Mouse (Mus musculus) stomach, postnatal 0 days (tissue): ENCODE measurements around the gene Smndc1. TPM values are rescaled to one million over a fixed set of nuclear protein-coding genes. Genes with fewer than 3 reads are reported as not detected.
A peak's percentile ranks its signal among the peaks of the same experiment; 100 is the strongest.

Experiments
- ATAC-seq: fragments of 200-750 bp; cut with Nextera tagmentation; 2 replicates; pipeline ENCODE4 v1.8.0; 2017; ENCODE audit not compliant: low FRiP score, low TSS enrichment
- DNase-seq: peaks from one replicate; pipeline ENCODE4 v3.0.0-alpha.2; 2016; ENCODE audit warnings: low spot score
- H3K27ac ChIP-seq: fragments of 300-500 bp; sonication (generic); replicated peaks from 2 replicates; pipeline ENCODE4 v1.5.1; 2014; ENCODE audit warnings: mild to moderate bottlenecking, control low read depth
- H3K27me3 ChIP-seq: fragments of 300-500 bp; sonication (generic); 2 replicates; pipeline ENCODE4 v1.6.1; 2014; ENCODE audit warnings: low read length; ENCODE audit not compliant: control insufficient read depth, insufficient read depth
- H3K36me3 ChIP-seq: fragments of 300-500 bp; sonication (generic); 2 replicates; pipeline ENCODE4 v1.6.1; 2014; ENCODE audit warnings: low read length, mixed read lengths; ENCODE audit not compliant: control insufficient read depth, insufficient read depth
- H3K4me1 ChIP-seq: fragments of 300-500 bp; sonication (generic); replicated peaks from 2 replicates; pipeline ENCODE4 v1.6.1; 2014; ENCODE audit warnings: antibody characterized with exemption; ENCODE audit not compliant: control insufficient read depth, insufficient read depth
- H3K4me2 ChIP-seq: fragments of 300-500 bp; sonication (generic); replicated peaks from 2 replicates; pipeline ENCODE4 v1.6.1; 2014; ENCODE audit warnings: low read depth, mild to moderate bottlenecking, control low read depth, moderate library complexity
- H3K4me3 ChIP-seq: fragments of 300-500 bp; sonication (generic); 2 replicates; pipeline ENCODE4 v1.5.1; 2014; ENCODE audit warnings: low read depth, low read length, control low read depth
- H3K9ac ChIP-seq: fragments of 300-500 bp; sonication (generic); 2 replicates; pipeline ENCODE4 v1.6.1; 2014; ENCODE audit warnings: mild to moderate bottlenecking, low read length, control low read depth, mixed read lengths
- H3K9me3 ChIP-seq: fragments of 300-500 bp; sonication (generic); 2 replicates; pipeline ENCODE4 v1.6.1; 2016; ENCODE audit warnings: low read length; ENCODE audit not compliant: control insufficient read depth
- CTCF ChIP-seq: IDR thresholded peaks from 2 replicates; pipeline ENCODE4 v1.5.1; 2016; ENCODE audit warnings: antibody characterized with exemption, low read depth, mild to moderate bottlenecking, moderate library complexity
- EP300 ChIP-seq: optimal IDR thresholded peaks from 2 replicates; pipeline ENCODE3; 2016; ENCODE audit warnings: antibody characterized with exemption
- WGBS: fragments of 180-500 bp; shearing (Covaris S2); extraction: QIAGEN DNeasy Blood & Tissue Kit; methylation state at CpG from one replicate; pipeline ENCODE4 v1.1.7; 2014; 5-methylcytosine and 5-hydroxymethylcytosine counted together
- polyA plus RNA-seq: library from polyadenylated mRNA; unstranded; fragments of >200 nt; fragmentation: Nextera tagmentation; extraction: Ambion mirVana; gene quantifications from 2 replicates; pipeline ENCODE4 v1.2.1, GENCODE M21; 2015

Gene Smndc1
- polyA plus RNA-seq, 1 experiment from 2014 or later, result 26.1 TPM

- H3K27me3 ChIP-seq, result no peaks in the 10 kb centered on the region
- no peak for DNase-seq
- H3K4me2 ChIP-seq, result no peak overlapping the region
- no peak for ATAC-seq
- H3K9me3 ChIP-seq, result no peaks in the 10 kb centered on the region
- H3K36me3 ChIP-seq, result no peaks in the 10 kb centered on the region; the same call in 1 of the 2 replicates
- no peak overlapping the region for H3K9ac ChIP-seq
- H3K4me3 ChIP-seq, result no peak overlapping the region
- H3K27ac ChIP-seq, result no peak overlapping the region
- no peaks in the 10 kb centered on the region for H3K4me1 ChIP-seq
- WGBS, result 75% methylated on average over 16 of the region's 16 CpGs
- TF ChIP-seq CTCF (no peak), EP300 (no peak)
Measured at GRCm38 (mm10) chr19:53355065-53355464, 35.3 kb downstream of the Smndc1 start.

GRCm38 (mm10) chr19:53354271-53355000 lies 35.9 kb downstream of the Smndc1 start:
- Histone ChIP-seq H3K9ac (no peak overlapping the region), H3K4me3 (no peak overlapping the region), H3K27ac (no peak overlapping the region), H3K27me3 (no peaks in the 10 kb centered on the region), H3K36me3 (no peaks in the 10 kb centered on the region; the same call in 1 of the 2 replicates), H3K4me2 (no peak overlapping the region), H3K4me1 (no peaks in the 10 kb centered on the region), H3K9me3 (no peaks in the 10 kb centered on the region)
- DNase-seq (no peak), ATAC-seq (no peak)
- 71% methylated on average over 7 of the region's 7 CpGs for WGBS
- no peak for TF ChIP-seq EP300
- TF ChIP-seq CTCF, result no peak

- TF ChIP-seq CTCF, result no peak
- no peak for TF ChIP-seq EP300
- Histone ChIP-seq H3K9ac (no peak overlapping the region), H3K27ac (no peak overlapping the region), H3K27me3 (no peaks in the 10 kb centered on the region), H3K36me3 (no peaks in the 10 kb centered on the region; the same call in 1 of the 2 replicates), H3K4me2 (no peak overlapping the region), H3K4me1 (no peaks in the 10 kb centered on the region), H3K9me3 (no peaks in the 10 kb centered on the region), H3K4me3 (no peak overlapping the region)
- 88% methylated on average over 7 of the region's 7 CpGs for WGBS
- ATAC-seq, result no peak
- DNase-seq, result no peak
Measured at GRCm38 (mm10) chr19:53353864-53354263, 36.5 kb downstream of the Smndc1 start.

- no peak for TF ChIP-seq CTCF
- no peak for TF ChIP-seq EP300
- H3K4me2 ChIP-seq, result no peak overlapping the region
- H3K4me1 ChIP-seq, result no peaks in the 10 kb centered on the region
- DNase-seq, result no peak
- no peak for ATAC-seq
- no peaks in the 10 kb centered on the region for H3K9me3 ChIP-seq
- no peak overlapping the region for H3K27ac ChIP-seq
- no peaks in the 10 kb centered on the region for H3K36me3 ChIP-seq
- H3K27me3 ChIP-seq, result no peaks in the 10 kb centered on the region
- WGBS, result 64% methylated on average over 14 of the region's 14 CpGs
- H3K9ac ChIP-seq, result no peak overlapping the region
- no peak overlapping the region for H3K4me3 ChIP-seq
Measured at GRCm38 (mm10) chr19:53345766-53346165, 44.6 kb downstream of the Smndc1 start.

GRCm38 (mm10) chr19:53344062-53344461 lies 46.3 kb downstream of the Smndc1 start:
- H3K4me2 ChIP-seq, result no peak overlapping the region
- no peak overlapping the region for H3K27ac ChIP-seq
- DNase-seq, result no peak
- no peak overlapping the region for H3K4me3 ChIP-seq
- no peak for TF ChIP-seq EP300
- no peak for TF ChIP-seq CTCF
- H3K27me3 ChIP-seq, result no peaks in the 10 kb centered on the region
- 70% methylated on average over 16 of the region's 16 CpGs for WGBS
- no peaks in the 10 kb centered on the region for H3K9me3 ChIP-seq
- no peaks in the 10 kb centered on the region for H3K36me3 ChIP-seq
- no peak overlapping the region for H3K9ac ChIP-seq
- H3K4me1 ChIP-seq, result no peaks in the 10 kb centered on the region
- no peak for ATAC-seq

- H3K9ac ChIP-seq, result no peak overlapping the region
- no peak overlapping the region for H3K4me3 ChIP-seq
- no peak for ATAC-seq
- WGBS, result 86% methylated on average over 13 of the region's 13 CpGs
- no peaks in the 10 kb centered on the region for H3K9me3 ChIP-seq
- TF ChIP-seq CTCF, result 0 out of 2 replicates have a peak, but pooled peaks have one; percentile 11
- TF ChIP-seq EP300, result no peak
- no peak for DNase-seq
- H3K27me3 ChIP-seq, result no peaks in the 10 kb centered on the region
- H3K4me2 ChIP-seq, result no peak overlapping the region
- no peaks in the 10 kb centered on the region for H3K4me1 ChIP-seq
- no peaks in the 10 kb centered on the region for H3K36me3 ChIP-seq
- no peak overlapping the region for H3K27ac ChIP-seq
Measured at GRCm38 (mm10) chr19:53343174-53343881, 47.0 kb downstream of the Smndc1 start.
